Mouse (Mus musculus): ENCODE results near the gene Crcp. TPM values are rescaled to one million over a fixed set of nuclear protein-coding genes. Genes with fewer than 3 reads are reported as not detected.

The Crcp gene
- total and polyA plus RNA-seq, 3 experiments: 12.4 to 86.2 (median 45.0) TPM

GRCm38 (mm10) chr5:130050416-130050815 lies 21.3 kb downstream of the Crcp start:
- Histone ChIP-seq H3K27me3 (ENCODE audit: insufficient read depth, low read length) (no peaks in the 10 kb centered on the region), H3K4me1 (ENCODE audit: insufficient read depth, low read depth, low read length) (peaks cover 1% of the 10 kb centered on the region; the same call in 1 of the 2 replicates), H3K4me3 (ENCODE audit: low read depth, low read length) (no peak overlapping the region), H3K36me3 (replicated peaks) (peaks cover 89% of the 10 kb centered on the region), H3K9me3 (replicated peaks) (no peaks in the 10 kb centered on the region)
- ATAC-seq (ENCODE audit: extremely low read depth, insufficient number of reproducible peaks, low FRiP score, poor library complexity, severe bottlenecking): no peak
- TF ChIP-seq CTCF (IDR thresholded peaks at IDR 0.05; ENCODE audit: low read depth, low read length) (no peak), TAL1 (conservative IDR thresholded peaks at IDR 0.05; ENCODE audit: low read depth, low read length) (no peak), GATA1 (IDR thresholded peaks at IDR 0.05; ENCODE audit: borderline replicate concordance, low read length) (no peak)
- no peak for DNase-seq (ENCODE audit: low spot score)

DNA sequence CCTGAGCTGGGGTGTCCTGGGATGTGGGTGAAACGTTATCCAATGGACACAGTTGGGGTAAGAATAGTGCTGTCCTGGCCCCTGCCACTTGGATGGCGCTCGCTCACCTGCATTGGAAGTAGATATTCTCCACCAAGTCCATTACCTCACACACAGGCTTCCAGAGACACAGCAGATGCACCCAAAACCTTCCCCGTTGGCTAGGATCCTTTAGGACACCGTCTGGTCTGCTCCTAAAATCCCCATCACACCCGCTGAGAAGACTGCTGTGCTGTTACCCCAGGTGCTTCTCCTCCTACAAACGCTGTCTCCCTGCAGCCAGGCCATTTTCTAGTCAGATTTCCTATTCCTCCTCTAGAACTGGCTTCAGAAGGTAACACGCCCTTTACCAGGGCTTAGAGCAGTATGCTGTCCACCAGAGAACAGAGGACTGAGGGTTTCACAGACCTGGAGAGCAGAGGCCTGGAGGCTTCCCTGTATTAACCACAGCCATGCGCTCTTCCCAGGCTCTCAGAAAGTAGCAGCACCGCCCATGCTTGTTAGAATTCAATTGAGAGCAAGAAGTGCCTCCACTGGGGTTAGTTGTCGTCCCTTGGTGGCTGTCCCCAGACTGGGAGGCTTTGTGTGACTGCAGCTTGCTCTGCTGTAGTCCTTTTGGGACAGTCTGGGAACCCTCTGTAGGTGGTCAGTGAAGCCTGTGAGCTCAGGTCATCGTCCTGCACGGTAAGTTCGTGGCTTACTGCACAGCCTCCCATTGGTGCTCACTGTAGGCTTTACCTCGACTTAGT lies 22.2 kb downstream of the Crcp start:
- ATAC-seq (ENCODE audit: extremely low read depth, insufficient number of reproducible peaks, low FRiP score, poor library complexity, severe bottlenecking) (no peak), DNase-seq (ENCODE audit: low spot score) (no peak)
- H3K9me3 ChIP-seq (replicated peaks): no peaks in the 10 kb centered on the region
- no peak overlapping the region for H3K4me3 ChIP-seq (ENCODE audit: low read depth, low read length)
- TF ChIP-seq GATA2 (IDR thresholded peaks at IDR 0.05; ENCODE audit: borderline replicate concordance, low read depth, low read length) (no peak), TAL1 (conservative IDR thresholded peaks at IDR 0.05; ENCODE audit: low read depth, low read length) (no peak), POLR2AphosphoS5 (IDR thresholded peaks at IDR 0.05; ENCODE audit: insufficient replicate concordance, low read depth, low read length) (no peak), GATA1 (IDR thresholded peaks at IDR 0.05; ENCODE audit: borderline replicate concordance, low read length) (no peak), CTCF (IDR thresholded peaks at IDR 0.05; ENCODE audit: low read depth, low read length) (no peak)
- H3K27me3 ChIP-seq (ENCODE audit: insufficient read depth, low read length): no peaks in the 10 kb centered on the region
- peaks cover 86% of the 10 kb centered on the region for H3K36me3 ChIP-seq (replicated peaks)
- H3K4me1 ChIP-seq (ENCODE audit: insufficient read depth, low read depth, low read length): peaks cover 5% of the 10 kb centered on the region

DNA sequence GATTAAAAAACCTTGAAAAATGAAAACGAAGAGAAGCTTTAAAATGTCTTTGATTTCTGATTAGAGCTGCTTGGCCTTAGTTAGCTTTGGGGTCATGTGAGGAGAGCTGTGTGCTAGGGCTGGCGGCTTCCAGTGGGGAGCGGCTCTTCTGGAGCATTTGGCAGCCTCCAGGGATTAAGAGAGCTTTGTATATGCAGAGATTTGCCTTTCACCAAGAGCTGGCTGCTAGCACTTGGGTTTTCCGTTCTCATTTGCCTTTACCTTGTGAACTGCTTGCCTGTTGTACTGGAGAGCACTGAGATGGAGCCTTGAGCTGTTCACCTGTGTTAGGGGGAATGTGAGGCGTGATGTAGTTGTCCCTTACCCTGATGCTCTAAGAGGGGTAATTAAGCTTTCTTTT lies 23.4 kb downstream of the Crcp start:
- Histone ChIP-seq H3K4me1 (ENCODE audit: insufficient read depth, low read depth, low read length) (peaks cover 7% of the 10 kb centered on the region), H3K27me3 (ENCODE audit: insufficient read depth, low read length) (no peaks in the 10 kb centered on the region), H3K36me3 (replicated peaks) (peaks cover 78% of the 10 kb centered on the region), H3K4me3 (ENCODE audit: low read depth, low read length) (no peak overlapping the region), H3K9me3 (replicated peaks) (no peaks in the 10 kb centered on the region)
- TF ChIP-seq POLR2AphosphoS5 (IDR thresholded peaks at IDR 0.05; ENCODE audit: insufficient replicate concordance, low read depth, low read length): no peak
- no peak for TF ChIP-seq GATA1 (IDR thresholded peaks at IDR 0.05; ENCODE audit: borderline replicate concordance, low read length)
- TF ChIP-seq GATA2 (IDR thresholded peaks at IDR 0.05; ENCODE audit: borderline replicate concordance, low read depth, low read length): no peak
- TF ChIP-seq TAL1 (conservative IDR thresholded peaks at IDR 0.05; ENCODE audit: low read depth, low read length): no peak
- DNase-seq (ENCODE audit: low spot score) (no peak), ATAC-seq (ENCODE audit: extremely low read depth, insufficient number of reproducible peaks, low FRiP score, poor library complexity, severe bottlenecking) (no peak)

GRCm38 (mm10) chr5:130052955-130053354 lies 23.9 kb downstream of the Crcp start:
- ATAC-seq (ENCODE audit: extremely low read depth, insufficient number of reproducible peaks, low FRiP score, poor library complexity, severe bottlenecking): no peak
- H3K36me3 ChIP-seq (replicated peaks): peaks cover 79% of the 10 kb centered on the region

GRCm38 (mm10) chr5:130055688-130056087 lies 26.6 kb downstream of the Crcp start:
- Histone ChIP-seq H3K4me1 (ENCODE audit: insufficient read depth, low read depth, low read length) (peaks cover 7% of the 10 kb centered on the region), H3K4me3 (ENCODE audit: low read depth, low read length) (no peak overlapping the region; the same call in 1 of the 2 replicates), H3K36me3 (replicated peaks) (peaks cover 83% of the 10 kb centered on the region), H3K27me3 (ENCODE audit: insufficient read depth, low read length) (no peaks in the 10 kb centered on the region), H3K9me3 (replicated peaks) (no peaks in the 10 kb centered on the region)
- DNase-seq (ENCODE audit: low spot score): no peak
- no peak for ATAC-seq (ENCODE audit: extremely low read depth, insufficient number of reproducible peaks, low FRiP score, poor library complexity, severe bottlenecking)
- TF ChIP-seq TAL1 (conservative IDR thresholded peaks at IDR 0.05; ENCODE audit: low read depth, low read length) (no peak), CTCF (IDR thresholded peaks at IDR 0.05; ENCODE audit: low read depth, low read length) (no peak), POLR2AphosphoS5 (IDR thresholded peaks at IDR 0.05; ENCODE audit: insufficient replicate concordance, low read depth, low read length) (no peak), GATA2 (IDR thresholded peaks at IDR 0.05; ENCODE audit: borderline replicate concordance, low read depth, low read length) (no peak), GATA1 (IDR thresholded peaks at IDR 0.05; ENCODE audit: borderline replicate concordance, low read length) (no peak)

More at GRCm38 (mm10) chr5:130052955-130053354, 23.9 kb downstream of the Crcp start:
- Histone ChIP-seq H3K27me3 (ENCODE audit: insufficient read depth, low read length) (no peaks in the 10 kb centered on the region), H3K4me3 (ENCODE audit: low read depth, low read length) (no peak overlapping the region), H3K4me1 (ENCODE audit: insufficient read depth, low read depth, low read length) (peaks cover 7% of the 10 kb centered on the region), H3K9me3 (replicated peaks) (no peaks in the 10 kb centered on the region)
- no peak for TF ChIP-seq POLR2AphosphoS5 (IDR thresholded peaks at IDR 0.05; ENCODE audit: insufficient replicate concordance, low read depth, low read length)
- TF ChIP-seq GATA2 (IDR thresholded peaks at IDR 0.05; ENCODE audit: borderline replicate concordance, low read depth, low read length): no peak
- no peak for TF ChIP-seq GATA1 (IDR thresholded peaks at IDR 0.05; ENCODE audit: borderline replicate concordance, low read length)
- TF ChIP-seq TAL1 (conservative IDR thresholded peaks at IDR 0.05; ENCODE audit: low read depth, low read length): no peak
- no peak for TF ChIP-seq CTCF (IDR thresholded peaks at IDR 0.05; ENCODE audit: low read depth, low read length)
- DNase-seq (ENCODE audit: low spot score): no peak

DNA sequence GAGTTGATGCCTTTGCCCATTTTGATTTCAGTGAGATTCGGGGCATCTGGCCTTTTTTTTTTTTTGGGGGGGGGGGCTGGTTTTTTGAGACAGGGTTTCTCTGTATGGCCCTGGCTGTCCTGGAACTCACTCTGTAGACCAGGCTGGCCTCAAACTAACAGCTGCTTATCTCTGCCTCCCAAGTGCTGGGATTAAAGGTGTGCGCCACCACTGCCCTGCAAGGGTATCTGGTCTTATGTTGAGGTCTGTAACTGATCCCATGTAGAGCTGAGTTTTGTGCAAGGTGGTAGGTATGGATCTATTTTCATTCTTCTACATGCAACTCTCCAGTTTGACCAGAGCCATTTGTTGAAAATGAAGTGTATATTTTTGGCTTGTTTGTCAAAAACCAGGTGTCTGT lies 27.2 kb downstream of the Crcp start:
- DNase-seq (ENCODE audit: low spot score) (no peak), ATAC-seq (ENCODE audit: extremely low read depth, insufficient number of reproducible peaks, low FRiP score, poor library complexity, severe bottlenecking) (no peak)
- H3K4me3 ChIP-seq (ENCODE audit: low read depth, low read length): no peak overlapping the region
- TF ChIP-seq GATA1 (IDR thresholded peaks at IDR 0.05; ENCODE audit: borderline replicate concordance, low read length): no peak
- TF ChIP-seq CTCF (IDR thresholded peaks at IDR 0.05; ENCODE audit: low read depth, low read length): no peak
- TF ChIP-seq TAL1 (conservative IDR thresholded peaks at IDR 0.05; ENCODE audit: low read depth, low read length): no peak
- no peak for TF ChIP-seq GATA2 (IDR thresholded peaks at IDR 0.05; ENCODE audit: borderline replicate concordance, low read depth, low read length)
- TF ChIP-seq POLR2AphosphoS5 (IDR thresholded peaks at IDR 0.05; ENCODE audit: insufficient replicate concordance, low read depth, low read length): no peak
- H3K9me3 ChIP-seq (replicated peaks): no peaks in the 10 kb centered on the region
- H3K36me3 ChIP-seq (replicated peaks): peaks cover 82% of the 10 kb centered on the region
- no peaks in the 10 kb centered on the region for H3K27me3 ChIP-seq (ENCODE audit: insufficient read depth, low read length)
- H3K4me1 ChIP-seq (ENCODE audit: insufficient read depth, low read depth, low read length): peaks cover 7% of the 10 kb centered on the region

Data from G1E (cell line).